Mouse (Mus musculus) heart, adult 8-10 months (tissue): ENCODE measurements around the gene Dcaf15. TPM values are rescaled to one million over a fixed set of nuclear protein-coding genes. Genes with fewer than 3 reads are reported as not detected.

Experiments
- DNase-seq: peaks from one replicate; pipeline ENCODE4 v3.0.0; 2022; ENCODE audit warnings: low spot score
- microRNA-seq: library from miRNA; unstranded; fragments of <30 nt; microRNA quantifications from one replicate; pipeline ENCODE4 v1.2.0, GENCODE M21; 2022
- total RNA-seq, 4 experiments: library from RNA; stranded (reverse); gene quantifications; 2 replicates each; pipeline ENCODE4 v1.2.4; 2022

Dcaf15 gene
- total RNA-seq, 4 experiments from 2014 or later, result 6.3 to 8.2 (median 8.0) TPM

GRCm38 (mm10) chr8:84067047-84067573, 37.5 kb downstream of the Dcaf15 start:
- peak; percentile 94 for DNase-seq

GRCm38 (mm10) chr8:84066291-84066930, 38.2 kb downstream of the Dcaf15 start, which contains the start of gene Rfx1:
Gene Rfx1, plus strand, starts transcription at chr8:84066834.
- DNase-seq, result peak; percentile 100

DNA sequence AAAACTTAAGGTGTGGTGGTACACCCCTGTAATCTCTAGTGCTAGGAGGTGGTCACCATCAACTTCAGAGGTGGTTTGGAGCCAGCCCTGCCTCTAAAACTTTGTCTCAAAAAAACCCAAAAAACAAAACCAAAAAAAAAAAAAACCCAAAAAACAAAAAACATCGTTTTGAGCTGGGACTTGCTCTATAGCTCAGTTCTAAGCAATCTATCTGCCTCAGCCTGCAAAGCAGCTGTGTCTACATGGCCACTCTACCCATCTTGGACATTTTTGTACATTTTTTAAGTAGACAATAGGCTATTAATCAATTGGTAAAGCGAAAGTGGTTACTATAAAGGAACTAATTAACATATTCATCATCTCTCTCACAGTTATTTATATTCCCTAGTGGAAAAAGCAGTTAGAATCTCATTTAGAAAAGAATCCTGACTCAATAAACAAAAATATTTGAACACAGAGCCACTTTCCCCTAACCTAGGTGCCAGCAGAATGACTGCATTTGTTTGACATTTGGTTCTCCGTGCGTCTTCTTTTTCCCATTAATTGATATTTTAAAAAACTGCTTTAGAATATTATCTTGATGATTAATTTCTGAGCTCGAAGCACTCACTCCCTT, 39.0 kb downstream of the Dcaf15 start:
- DNase-seq, result no peak

GRCm38 (mm10) chr8:84065037-84065436, 39.5 kb downstream of the Dcaf15 start, which contains the start of gene Gm10643:
Gene Gm10643, minus strand, starts transcription at chr8:84065137.
- no peak for DNase-seq

GRCm38 (mm10) chr8:84063861-84064610, 40.5 kb downstream of the Dcaf15 start:
- peak; percentile 41 for DNase-seq

DNA sequence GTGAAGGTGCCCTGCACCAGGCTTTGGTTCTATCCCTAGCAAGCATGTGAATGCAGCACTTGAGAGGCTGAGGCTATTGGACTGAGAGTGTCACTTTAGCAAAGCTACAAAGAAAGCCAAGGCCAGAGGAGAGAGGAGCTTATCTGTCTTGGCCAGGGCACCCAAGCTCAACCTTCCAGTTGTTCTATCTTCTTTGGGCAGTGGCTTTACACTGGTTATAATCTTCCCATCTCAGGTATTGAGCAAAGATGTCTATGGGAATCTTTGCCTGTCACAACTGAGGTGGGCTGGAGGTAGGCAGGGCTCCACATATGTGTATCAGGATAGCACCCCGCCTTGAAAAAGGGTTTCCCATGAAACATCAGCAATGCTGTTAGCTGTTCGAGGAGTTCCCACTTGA, 44.3 kb downstream of the Dcaf15 start:
- DNase-seq, result no peak

DNA sequence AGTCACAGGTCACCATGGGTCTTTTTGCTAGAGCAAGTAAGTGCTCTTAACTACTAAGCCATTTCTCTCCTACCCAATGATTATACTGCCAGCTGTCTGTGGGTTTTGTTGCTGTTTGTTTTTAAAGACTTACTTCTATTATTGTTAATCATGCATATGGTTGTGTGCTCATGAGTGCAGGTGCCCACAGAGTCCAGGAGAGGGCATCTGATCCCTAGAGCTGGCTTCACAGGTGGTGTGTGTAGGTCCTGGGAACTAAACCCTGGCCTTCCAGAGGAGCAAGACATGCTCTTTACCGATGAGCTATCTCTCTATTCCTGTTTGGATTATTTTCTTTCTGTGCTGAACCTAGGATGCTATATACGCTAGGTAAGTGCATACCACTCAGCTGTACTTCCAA, 45.3 kb downstream of the Dcaf15 start:
- no peak for DNase-seq

- DNase-seq, result no peak
Observed at GRCm38 (mm10) chr8:84057827-84058226, 46.7 kb downstream of the Dcaf15 start.

GRCm38 (mm10) chr8:84053229-84053628, 51.3 kb downstream of the Dcaf15 start:
- DNase-seq, result no peak

GRCm38 (mm10) chr8:84052746-84053145, 51.8 kb downstream of the Dcaf15 start:
- no peak for DNase-seq

DNA sequence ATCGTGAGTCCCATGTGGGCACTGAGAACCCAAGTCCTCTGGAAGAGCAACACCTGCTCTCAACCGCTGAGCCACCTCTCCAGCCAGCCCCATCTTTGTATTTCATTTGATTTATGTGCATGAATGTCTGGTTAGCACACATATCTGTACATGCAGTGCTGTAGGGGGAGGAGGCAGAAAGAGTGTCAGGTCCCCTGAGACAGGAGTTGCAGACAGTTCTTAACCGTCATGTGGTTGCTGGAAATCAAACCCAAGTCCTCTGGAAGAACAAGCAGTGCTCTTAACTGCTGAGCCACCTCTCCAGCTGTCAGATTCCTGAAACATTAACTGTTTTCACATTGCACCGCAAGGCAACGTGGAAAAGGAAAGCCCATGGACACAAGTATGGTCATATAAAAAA, 56.4 kb downstream of the Dcaf15 start:
- DNase-seq, result no peak

Small RNAs within 50 kb of the gene (microRNA-seq; reads per million reads assigned to microRNA genes)
- not detected for gene Mir709

Other genes starting within 250 kb of the Dcaf15 start
- 10 to 100 TPM; 10.8 to 17.6 (median 14.2) TPM for gene Adgrl1, start 204.7 kb downstream of the Dcaf15 start, total RNA-seq
- 1 to 10 TPM; 1.3 to 2.5 (median 1.9) TPM for gene Gm10644, start 149.6 kb downstream of the Dcaf15 start, total RNA-seq
- gene Asf1b, start 149.3 kb downstream of the Dcaf15 start, total RNA-seq, result 1 to 10 TPM in 3 of 4 experiments, under 1 TPM in 1; 0.81 to 2.4 (median 1.7) TPM
- 100 to 1,000 TPM; 314 to 382 (median 360) TPM for gene Prkaca, start 131.8 kb downstream of the Dcaf15 start, total RNA-seq
- 10 to 100 TPM; 26.4 to 28.5 (median 27.2) TPM for gene Samd1, start 107.1 kb downstream of the Dcaf15 start, total RNA-seq
- under 1 TPM in 3 of 4 experiments, not detected in 1; 0.25 to 0.50 (median 0.33) TPM for gene 1700067K01Rik, start 103.3 kb downstream of the Dcaf15 start, total RNA-seq
- gene 2210011C24Rik, start 92.6 kb downstream of the Dcaf15 start, total RNA-seq, result 1 to 10 TPM; 1.6 to 4.0 (median 3.2) TPM
- gene Palm3, start 83.3 kb downstream of the Dcaf15 start, total RNA-seq, result under 1 TPM; 0.11 to 0.41 (median 0.23) TPM
- gene Il27ra, start 62.2 kb downstream of the Dcaf15 start, total RNA-seq, result 1 to 10 TPM; 2.7 to 4.5 (median 3.1) TPM
- not detected for gene Rln3, start 59.8 kb downstream of the Dcaf15 start, total RNA-seq
- 1 to 10 TPM; 4.6 to 7.5 (median 5.4) TPM for gene Gm10643, start 39.6 kb downstream of the Dcaf15 start, total RNA-seq
- gene Rfx1, start 37.9 kb downstream of the Dcaf15 start, total RNA-seq, result 10 to 100 TPM in 1 of 4 experiments, 1 to 10 TPM in 3; 6.7 to 10.0 (median 9.2) TPM
- gene Podnl1, start 21.2 kb upstream of the Dcaf15 start, total RNA-seq, result under 1 TPM in 2 of 4 experiments, not detected in 2; 0.11 TPM
- 10 to 100 TPM; 10.9 to 14.6 (median 12.3) TPM for gene Cc2d1a, start 43.2 kb upstream of the Dcaf15 start, total RNA-seq
- gene 4930432K21Rik, start 43.3 kb upstream of the Dcaf15 start, total RNA-seq, result 1 to 10 TPM in 1 of 4 experiments, under 1 TPM in 3; 0.17 to 1.2 (median 0.31) TPM
- gene Nanos3, start 80.4 kb upstream of the Dcaf15 start, total RNA-seq, result 1 to 10 TPM in 3 of 4 experiments, under 1 TPM in 1; 0.98 to 1.7 (median 1.5) TPM
- gene Zswim4, start 132.3 kb upstream of the Dcaf15 start, total RNA-seq, result 1 to 10 TPM; 6.6 to 8.0 (median 7.2) TPM
- gene D8Ertd738e, start 145.0 kb upstream of the Dcaf15 start, total RNA-seq, result 100 to 1,000 TPM; 165 to 232 (median 189) TPM
- gene Mri1, start 152.6 kb upstream of the Dcaf15 start, total RNA-seq, result 10 to 100 TPM; 10.5 to 15.0 (median 12.5) TPM
- 10 to 100 TPM in 2 of 4 experiments, 1 to 10 TPM in 2; 7.5 to 12.3 (median 9.8) TPM for gene Ccdc130, start 165.6 kb upstream of the Dcaf15 start, total RNA-seq